Mouse (Mus musculus): ENCODE results near the gene Tor4a.
A peak's percentile ranks its signal among the peaks of the same experiment; 100 is the strongest.

The Tor4a gene

GRCm38 (mm10) chr2:25211121-25211670, 14.5 kb upstream of the Tor4a start, which contains the start of gene Nelfb:
Gene Nelfb (minus strand): TSS chr2:25211489.
- TF ChIP-seq GATA4 (IDR thresholded peaks at IDR 0.05; ENCODE audit: insufficient replicate concordance, low read length) = no peak; the same call in 1 of the 2 replicates

- no peak for TF ChIP-seq GATA4 (IDR thresholded peaks at IDR 0.05; ENCODE audit: insufficient replicate concordance, low read length)
Observed at GRCm38 (mm10) chr2:25210686-25211085, 14.0 kb upstream of the Tor4a start.

- no peak for TF ChIP-seq GATA4 (IDR thresholded peaks at IDR 0.05; ENCODE audit: insufficient replicate concordance, low read length)
Observed at GRCm38 (mm10) chr2:25207593-25207992, 10.9 kb upstream of the Tor4a start.

GRCm38 (mm10) chr2:25203631-25204214, 7.0 kb upstream of the Tor4a start:
- no peak for TF ChIP-seq GATA4 (IDR thresholded peaks at IDR 0.05; ENCODE audit: insufficient replicate concordance, low read length)

GRCm38 (mm10) chr2:25200631-25201030, 3.9 kb upstream of the Tor4a start:
- TF ChIP-seq GATA4 (IDR thresholded peaks at IDR 0.05; ENCODE audit: insufficient replicate concordance, low read length) = no peak

- TF ChIP-seq GATA4 (IDR thresholded peaks at IDR 0.05; ENCODE audit: insufficient replicate concordance, low read length) = no peak
Observed at GRCm38 (mm10) chr2:25197946-25198345, 1.3 kb upstream of the Tor4a start.

- no peak for TF ChIP-seq GATA4 (IDR thresholded peaks at IDR 0.05; ENCODE audit: insufficient replicate concordance, low read length)
Observed at GRCm38 (mm10) chr2:25197191-25197590, 505 bp upstream of the Tor4a start.

GRCm38 (mm10) chr2:25195211-25196156, 1.2 kb downstream of the Tor4a start:
- TF ChIP-seq GATA4 (IDR thresholded peaks at IDR 0.05; ENCODE audit: insufficient replicate concordance, low read length) = 0 out of 2 replicates have a peak, but pooled peaks have one; percentile 17

GRCm38 (mm10) chr2:25194486-25195171, 2.1 kb downstream of the Tor4a start:
- TF ChIP-seq GATA4 (IDR thresholded peaks at IDR 0.05; ENCODE audit: insufficient replicate concordance, low read length) = no peak

- no peak for TF ChIP-seq GATA4 (IDR thresholded peaks at IDR 0.05; ENCODE audit: insufficient replicate concordance, low read length)
Observed at GRCm38 (mm10) chr2:25194006-25194405, 2.7 kb downstream of the Tor4a start.

GRCm38 (mm10) chr2:25193330-25193770, 3.3 kb downstream of the Tor4a start:
- no peak for TF ChIP-seq GATA4 (IDR thresholded peaks at IDR 0.05; ENCODE audit: insufficient replicate concordance, low read length)

GRCm38 (mm10) chr2:25187841-25188240, 8.8 kb downstream of the Tor4a start:
- no peak for TF ChIP-seq GATA4 (IDR thresholded peaks at IDR 0.05; ENCODE audit: insufficient replicate concordance, low read length)

GRCm38 (mm10) chr2:25186575-25186930, 10.1 kb downstream of the Tor4a start:
- no peak for TF ChIP-seq GATA4 (IDR thresholded peaks at IDR 0.05; ENCODE audit: insufficient replicate concordance, low read length)

- no peak for TF ChIP-seq GATA4 (IDR thresholded peaks at IDR 0.05; ENCODE audit: insufficient replicate concordance, low read length)
Observed at GRCm38 (mm10) chr2:25185625-25186574, 10.8 kb downstream of the Tor4a start.
